Mouse (Mus musculus): ENCODE data around the gene Apoc1.
"Not testable (repeated sequence)": the region's sequence is repeated elsewhere in the genome, so short reads cannot be mapped to it uniquely, and the experiment has no call there.

Apoc1 gene

GRCm38 (mm10) chr7:19704475-19704874 is 12.0 kb upstream of the Apoc1 start:
- DNase-seq, result no peak

DNA sequence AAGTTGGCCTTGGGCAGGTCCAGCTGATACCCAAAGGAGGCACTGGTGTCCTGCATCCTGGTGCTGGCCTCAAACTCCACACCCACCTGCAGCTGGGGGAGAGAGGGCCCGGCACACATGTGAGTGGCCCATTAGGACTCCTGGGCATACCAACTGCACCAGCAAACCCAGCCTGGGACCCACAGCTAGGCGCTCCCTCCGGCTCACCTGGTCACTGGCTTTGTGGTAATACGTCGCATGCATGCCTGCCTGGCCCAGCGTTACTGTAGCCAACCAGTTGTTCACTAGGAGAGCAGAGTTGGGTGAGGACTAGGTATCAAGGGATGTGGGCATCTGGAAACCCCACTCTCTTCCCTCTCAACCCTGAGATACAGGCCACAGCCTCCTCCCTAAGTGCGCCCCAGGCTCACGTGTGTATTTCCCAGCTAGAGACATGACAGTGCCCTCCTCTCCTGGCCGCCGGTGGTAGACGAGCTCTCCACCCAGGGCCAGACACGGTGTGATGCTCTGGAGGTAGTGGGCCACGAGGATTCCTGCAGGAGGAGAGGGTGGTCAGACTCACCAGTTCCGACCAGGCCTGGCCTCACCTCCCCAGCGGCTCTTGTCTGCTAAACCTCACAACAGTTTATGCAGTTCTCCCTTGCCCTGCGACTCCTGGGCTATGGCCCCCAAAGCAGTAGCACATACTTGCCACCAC is 10.5 kb upstream of the Apoc1 start:
- no peak for DNase-seq

- peak; percentile 90 for DNase-seq
These were observed 8.8 kb upstream of the Apoc1 start for GRCm38 (mm10) chr7:19701069-19701761.

- DNase-seq, result no peak
These were observed 8.0 kb upstream of the Apoc1 start for GRCm38 (mm10) chr7:19700299-19701068.

DNA sequence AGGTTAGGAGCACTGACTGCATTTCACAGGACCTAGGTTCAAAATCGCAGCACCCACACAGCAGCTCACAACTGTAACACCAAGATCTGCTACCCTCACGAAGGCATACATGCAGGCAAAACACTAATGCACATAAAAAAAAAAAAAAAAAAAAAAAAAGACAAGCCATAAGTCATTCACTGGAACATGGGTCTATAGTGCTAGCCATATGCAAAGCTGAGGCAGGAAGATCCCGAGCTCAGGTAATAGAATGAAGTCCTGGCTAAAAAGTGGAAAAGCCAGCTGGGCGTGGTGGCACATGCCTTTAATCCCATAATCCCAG is 7.3 kb upstream of the Apoc1 start:
- no peak for DNase-seq

GRCm38 (mm10) chr7:19698907-19699826 is 6.7 kb upstream of the Apoc1 start, which contains the start of gene Apoe:
TSS of gene Apoe (minus strand) at chr7:19699188.
- peak; percentile 63 for DNase-seq

GRCm38 (mm10) chr7:19697949-19698906 is 5.8 kb upstream of the Apoc1 start:
- DNase-seq, result no peak

- no peak for DNase-seq
These were observed 3.9 kb upstream of the Apoc1 start for GRCm38 (mm10) chr7:19696336-19696873.

DNA sequence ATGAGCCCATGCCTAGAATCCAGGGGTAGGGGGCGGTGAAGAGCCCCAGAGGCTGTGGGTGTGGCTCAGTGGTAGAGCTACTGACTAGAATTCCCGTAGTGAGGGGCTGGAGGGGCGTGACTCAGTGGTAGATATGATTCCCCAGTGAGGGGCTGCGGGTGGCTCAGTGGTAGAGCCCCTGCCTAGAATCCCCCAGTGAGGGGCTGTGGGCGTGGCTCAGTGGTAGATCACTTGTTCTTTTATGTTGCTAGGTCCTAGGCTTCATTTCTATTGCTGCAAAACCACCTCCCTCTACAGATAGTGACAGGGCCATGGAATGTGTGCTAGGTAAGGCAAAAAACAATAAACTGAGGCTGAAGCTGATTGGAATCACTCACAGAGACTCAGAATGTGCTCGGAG is 3.4 kb upstream of the Apoc1 start:
- no peak for DNase-seq

DNA sequence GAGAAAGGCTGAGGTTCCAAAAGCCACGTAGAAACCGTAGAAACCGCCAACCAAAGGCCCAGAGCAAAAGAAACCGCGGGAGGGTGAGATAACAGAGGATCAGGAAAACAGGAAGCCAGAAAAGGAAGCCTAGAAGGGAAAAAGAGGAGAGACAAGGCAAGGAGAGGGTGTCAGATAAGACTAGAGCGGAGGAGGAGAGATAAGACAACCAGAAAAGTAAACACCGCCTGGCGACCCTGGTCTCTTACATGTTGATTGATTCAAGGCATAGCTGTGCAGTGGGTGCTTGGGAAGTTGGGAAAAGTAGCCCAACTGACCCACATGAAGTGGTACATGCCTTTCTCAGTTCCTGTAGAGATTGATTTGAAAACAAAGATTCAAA is 2.7 kb upstream of the Apoc1 start:
- DNase-seq, result no peak

DNA sequence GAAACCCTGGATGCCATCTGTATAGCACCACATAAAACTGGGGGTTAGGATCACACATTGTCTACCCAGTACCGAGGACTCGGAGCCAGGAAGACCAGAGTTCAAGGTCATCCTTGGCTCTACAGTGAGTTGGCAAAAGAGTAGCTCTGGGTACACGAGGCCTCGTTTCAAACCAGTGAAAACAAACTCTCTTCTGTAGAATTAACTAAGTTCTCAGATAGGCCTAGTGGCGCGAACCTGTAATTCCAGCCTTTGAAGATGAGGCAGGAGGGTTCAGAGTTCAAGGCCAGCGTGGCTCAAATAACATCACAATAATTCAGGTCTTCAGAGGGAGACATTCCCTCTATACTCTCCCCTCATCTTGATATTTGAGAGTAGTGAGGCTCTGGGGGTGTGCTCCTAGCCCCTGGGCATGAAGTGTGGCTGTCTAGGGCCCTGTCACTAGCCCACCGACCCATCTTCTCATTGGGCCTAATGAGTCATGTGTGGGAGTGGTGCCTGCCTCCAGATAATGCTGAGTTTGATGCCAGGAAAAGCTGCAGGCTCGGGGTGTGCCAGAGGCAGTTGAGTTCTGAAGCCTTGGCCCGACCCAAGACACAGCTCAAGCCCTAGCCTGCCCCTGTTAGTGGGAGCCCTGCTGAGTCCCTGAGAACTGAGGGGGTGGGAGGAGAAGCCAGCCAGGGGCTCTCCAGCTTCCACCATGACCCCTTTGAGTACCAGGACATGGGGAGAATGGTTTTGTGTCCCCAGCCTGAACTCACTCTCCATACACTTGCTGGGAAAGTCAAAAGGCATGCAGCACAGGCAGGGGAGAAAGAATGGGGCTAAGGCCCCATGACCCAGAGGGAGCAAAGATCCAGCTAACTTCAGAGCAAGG is 2.1 kb upstream of the Apoc1 start:
- no peak for DNase-seq

- DNase-seq, result peak; percentile 75
These were observed 961 bp upstream of the Apoc1 start for GRCm38 (mm10) chr7:19693421-19693820.

DNA sequence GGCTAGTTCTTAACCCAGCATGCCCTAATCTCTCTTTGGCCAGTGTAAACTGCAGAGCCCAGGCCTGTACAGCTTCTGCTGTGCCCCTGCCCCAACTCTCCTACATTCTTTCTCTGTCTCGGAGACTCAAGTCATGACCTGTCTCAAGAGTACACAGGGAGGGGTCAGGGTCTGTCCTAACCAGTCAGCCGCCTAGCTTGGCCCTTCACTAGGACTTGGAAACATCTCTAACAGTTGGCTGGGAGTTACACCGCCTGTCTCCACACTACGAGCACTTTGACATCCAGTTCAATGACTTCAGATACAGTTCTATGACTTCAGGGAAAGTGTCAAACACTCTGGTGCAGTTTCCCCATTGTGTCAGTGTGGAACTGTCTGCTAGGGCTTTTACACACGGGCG is 1.0 kb downstream of the Apoc1 start:
- DNase-seq, result peak; percentile 32

GRCm38 (mm10) chr7:19690845-19691244 is 1.6 kb downstream of the Apoc1 start:
- DNase-seq, result no peak

DNA sequence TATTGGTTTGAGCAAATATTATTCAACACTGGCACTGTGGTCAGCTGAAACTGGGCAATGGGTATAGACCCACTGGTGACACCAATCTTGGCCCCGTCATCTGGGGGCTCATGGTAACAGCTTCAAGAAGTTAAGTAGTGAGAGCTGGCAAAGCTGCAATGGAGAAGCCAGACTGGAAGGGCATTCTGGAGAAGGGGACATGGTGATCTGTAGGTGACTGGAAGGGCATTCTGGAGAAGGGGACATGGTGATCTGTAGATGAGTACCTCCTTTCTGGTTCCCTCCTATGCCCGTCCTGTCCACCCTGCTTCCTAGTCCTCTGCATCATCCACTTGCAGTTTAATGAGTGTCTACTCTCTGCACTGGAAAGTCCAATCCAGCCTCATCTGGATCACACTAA is 3.8 kb downstream of the Apoc1 start:
- DNase-seq, result no peak

GRCm38 (mm10) chr7:19688101-19688500 is 4.4 kb downstream of the Apoc1 start:
- no peak for DNase-seq

- not testable (repeated sequence) for DNase-seq
These were observed 5.4 kb downstream of the Apoc1 start for GRCm38 (mm10) chr7:19686927-19687583.

DNA sequence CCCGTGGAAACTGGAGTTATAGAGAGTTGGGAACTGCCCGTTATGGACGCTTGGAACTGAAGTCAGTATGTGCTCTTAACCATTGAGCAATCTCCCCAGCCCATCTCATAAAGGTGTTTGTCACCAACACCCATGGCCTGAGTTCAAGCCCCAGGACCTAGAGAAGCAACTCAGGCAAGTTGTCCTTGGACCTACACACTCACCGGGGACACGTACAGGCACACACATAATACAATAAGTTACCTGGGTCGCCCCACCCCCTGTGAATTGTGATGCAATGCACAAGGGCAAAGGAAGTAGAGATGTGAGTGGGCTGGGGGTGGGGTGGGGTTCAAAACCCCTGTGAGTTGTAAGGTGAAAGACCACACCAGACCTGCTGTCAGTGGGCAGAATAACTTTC is 5.9 kb downstream of the Apoc1 start:
- DNase-seq, result no peak

DNA sequence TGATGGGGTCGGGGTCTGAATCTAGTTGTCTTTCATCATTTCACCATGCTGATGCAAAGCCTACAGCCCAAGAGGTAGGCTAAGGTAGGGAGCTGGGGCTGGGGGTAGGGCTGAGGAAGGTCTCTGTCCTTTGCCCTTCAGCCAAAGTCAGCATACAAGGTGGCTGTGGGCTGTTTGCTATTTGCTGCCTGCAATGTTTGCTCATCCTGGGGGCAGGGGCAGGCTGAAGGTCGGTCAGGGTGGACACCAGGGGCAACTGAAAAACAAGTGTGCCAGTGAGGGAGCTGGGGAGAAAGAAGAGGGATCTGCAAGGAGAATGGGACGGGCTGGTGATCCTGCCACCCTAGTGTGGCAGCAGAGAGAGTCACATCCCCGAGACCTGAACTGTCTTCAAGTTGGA is 7.1 kb downstream of the Apoc1 start:
- no peak for DNase-seq

- DNase-seq, result no peak
These were observed 8.7 kb downstream of the Apoc1 start for GRCm38 (mm10) chr7:19683771-19684201.
